In genomic region chr6:126371489-126371888, GRCm38 (mm10) we compare ENCODE assay signal across 22 mouse cellular contexts.
"Had no signal": no experiment of that assay in that cellular context is flagged by ENCODE, and none has a peak within 500 bp of the region (broad histone marks: within the 10 kb centered on the region; RNA-seq: fewer than 3 reads in every experiment).

No protein-coding gene starts in this region.

- H3K36me3 ChIP-seq: limb, embryonic 10.5 days; limb, embryonic 12.5 days; limb, embryonic 13.5 days; limb, embryonic 15.5 days; liver, embryonic 12.5 days; liver, embryonic 13.5 days; liver, embryonic 15.5 days; lung, embryonic 15.5 days; midbrain, embryonic 10.5 days; midbrain, embryonic 12.5 days; midbrain, embryonic 13.5 days; midbrain, embryonic 15.5 days had no signal

- H3K4me1 ChIP-seq: limb, embryonic 10.5 days; limb, embryonic 12.5 days; limb, embryonic 13.5 days; limb, embryonic 15.5 days; liver, embryonic 12.5 days; liver, embryonic 13.5 days; liver, embryonic 15.5 days; lung, embryonic 15.5 days; megakaryocyte, embryonic 14.5 days; midbrain, embryonic 10.5 days; midbrain, embryonic 12.5 days; midbrain, embryonic 13.5 days; midbrain, embryonic 15.5 days had no signal

- H3K9me3 ChIP-seq: limb, embryonic 10.5 days; limb, embryonic 12.5 days; limb, embryonic 13.5 days; limb, embryonic 15.5 days; liver, embryonic 12.5 days; liver, embryonic 13.5 days; liver, embryonic 15.5 days; lung, embryonic 15.5 days; megakaryocyte, embryonic 14.5 days; midbrain, embryonic 10.5 days; midbrain, embryonic 12.5 days; midbrain, embryonic 13.5 days; midbrain, embryonic 15.5 days had no signal

- ATAC-seq: liver, embryonic 12.5 days; liver, postnatal 0 days; midbrain, embryonic 15.5 days; midbrain, embryonic 16.5 days had no signal

- H3K4me2 ChIP-seq: limb, embryonic 12.5 days; limb, embryonic 13.5 days; limb, embryonic 15.5 days; liver, embryonic 11.5 days; liver, embryonic 12.5 days; liver, embryonic 13.5 days; liver, embryonic 15.5 days; lung, embryonic 14.5 days; lung, embryonic 15.5 days; midbrain, embryonic 11.5 days; midbrain, embryonic 12.5 days; midbrain, embryonic 13.5 days; midbrain, embryonic 15.5 days had no signal

- H3K4me3 ChIP-seq: limb, embryonic 10.5 days; limb, embryonic 12.5 days; limb, embryonic 13.5 days; limb, embryonic 15.5 days; liver, embryonic 12.5 days; liver, embryonic 13.5 days; liver, embryonic 15.5 days; lung, embryonic 15.5 days; megakaryocyte, embryonic 14.5 days; midbrain, embryonic 10.5 days; midbrain, embryonic 12.5 days; midbrain, embryonic 13.5 days; midbrain, embryonic 15.5 days; myocyte had no signal

- H3K9ac ChIP-seq: limb, embryonic 12.5 days; limb, embryonic 13.5 days; limb, embryonic 15.5 days; liver, embryonic 12.5 days; liver, embryonic 13.5 days; liver, embryonic 14.5 days; liver, embryonic 15.5 days; liver, postnatal 0 days; lung, embryonic 14.5 days; lung, embryonic 15.5 days; midbrain, embryonic 12.5 days; midbrain, embryonic 13.5 days; midbrain, embryonic 15.5 days had no signal

- H3K27ac ChIP-seq: limb, embryonic 10.5 days; limb, embryonic 12.5 days; limb, embryonic 13.5 days; limb, embryonic 15.5 days; liver, embryonic 12.5 days; liver, embryonic 13.5 days; liver, embryonic 14.5 days; liver, embryonic 15.5 days; lung, embryonic 15.5 days; macrophage; midbrain, embryonic 10.5 days; midbrain, embryonic 12.5 days; midbrain, embryonic 13.5 days; midbrain, embryonic 15.5 days had no signal

- H3K27me3 ChIP-seq: limb, embryonic 12.5 days; liver, embryonic 12.5 days; liver, embryonic 13.5 days; liver, embryonic 15.5 days; midbrain, embryonic 12.5 days; midbrain, embryonic 13.5 days; midbrain, embryonic 15.5 days had no signal

- DNase-seq: liver, embryonic 13.5 days; lung, adult 2 months had no signal
